Mouse (Mus musculus) CD4-positive, CD25-positive, alpha-beta regulatory T cell, adult 4 months (primary cell): ENCODE measurements around the gene Speg. TPM values are rescaled to one million over a fixed set of nuclear protein-coding genes. Genes with fewer than 3 reads are reported as not detected.

Source experiments
- ATAC-seq: one replicate; pipeline ENCODE4 v1.8.0; 2017
- polyA plus RNA-seq, 2 experiments: library from polyadenylated mRNA; unstranded; fragments of 100-300 nt; shearing (Covaris generic); gene quantifications; one replicate each; pipeline ENCODE4 v1.2.1; 2017

The Speg gene
- polyA plus RNA-seq, result under 1 TPM in 1 of 2 experiments, not detected in 1; 0.03 TPM

- no peak for ATAC-seq
Measured at GRCm38 (mm10) chr1:75374950-75375936, at the start of gene Speg. Speg (plus strand) TSS chr1:75375297.

DNA sequence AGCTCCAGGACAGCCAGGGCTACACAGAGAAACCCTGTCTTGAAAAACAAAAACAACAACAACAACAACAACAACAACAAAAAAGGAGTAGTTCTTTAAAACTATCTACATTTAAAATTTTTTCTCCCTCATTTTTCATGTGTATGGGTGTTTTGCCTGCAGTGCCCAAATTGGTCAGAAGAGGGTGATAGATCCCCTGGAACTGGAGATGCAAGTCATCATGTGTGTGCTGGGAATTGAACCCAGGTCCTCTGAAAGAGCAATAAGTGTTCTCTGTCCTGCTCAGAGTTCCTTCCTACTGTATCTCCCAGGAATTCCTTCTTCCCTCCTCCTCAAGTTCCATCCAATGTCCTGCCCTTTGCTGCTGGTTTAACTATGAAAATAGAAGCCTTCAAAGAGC, 47.6 kb upstream of the Speg start:
- no peak for ATAC-seq

DNA sequence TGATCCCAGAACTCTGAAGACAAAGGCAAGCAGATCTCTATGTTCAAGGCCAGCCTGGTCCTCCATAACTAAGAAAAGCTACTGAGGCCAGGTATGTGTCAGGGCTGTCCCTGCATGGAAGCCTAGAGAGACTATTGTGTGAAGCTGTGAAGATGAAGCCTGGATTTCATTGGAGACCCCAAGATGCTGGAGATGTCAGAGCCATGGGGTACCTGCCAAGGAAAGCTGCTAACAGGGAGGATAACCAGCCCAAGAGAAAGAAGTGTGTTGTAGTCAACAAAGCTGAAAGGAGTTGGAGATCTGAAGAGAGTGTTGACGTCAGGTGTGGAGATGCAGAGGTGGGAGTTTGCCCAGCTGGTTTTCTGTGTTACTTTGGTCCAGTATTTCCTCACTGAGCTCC, 43.8 kb upstream of the Speg start:
- no peak for ATAC-seq

DNA sequence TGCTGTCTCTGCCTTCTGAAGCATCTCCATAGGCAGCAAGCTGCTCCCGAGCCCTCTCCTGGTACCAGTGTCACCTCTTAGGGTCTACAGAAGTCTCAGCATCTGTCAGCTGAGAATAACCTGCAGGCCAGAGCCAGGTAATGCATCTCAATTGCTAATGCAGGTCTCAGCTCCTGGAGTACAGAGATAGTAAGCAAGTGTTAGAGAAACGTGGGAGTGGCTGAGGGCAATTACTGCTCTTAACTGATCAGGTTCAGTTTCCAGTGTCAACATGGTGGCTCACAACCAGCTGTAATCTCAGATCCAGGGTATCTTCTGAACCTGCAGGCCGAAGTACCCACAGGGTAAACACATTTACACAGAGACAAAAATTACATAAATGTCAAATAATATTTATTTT, 38.6 kb upstream of the Speg start:
- no peak for ATAC-seq

DNA sequence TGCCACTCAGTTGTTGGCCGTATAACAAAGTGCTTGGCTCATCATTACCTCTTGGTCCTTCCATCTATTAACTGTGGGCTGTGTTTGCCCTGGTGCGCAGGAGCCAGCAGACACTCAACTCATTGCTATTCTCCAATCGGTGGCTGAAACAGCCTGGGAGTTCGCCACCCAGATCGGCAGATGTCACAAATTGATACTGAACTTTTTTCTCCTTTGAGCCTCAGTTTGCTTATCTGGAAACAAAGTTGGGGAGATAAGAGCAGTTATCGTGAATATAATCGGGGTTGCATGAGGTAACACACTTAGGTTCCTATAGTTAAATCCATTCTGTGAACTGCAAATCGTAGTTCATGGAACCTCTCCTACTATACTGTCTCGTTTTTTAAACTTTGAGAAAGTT, 38.0 kb upstream of the Speg start:
- ATAC-seq, result no peak

- no peak for ATAC-seq
Measured at GRCm38 (mm10) chr1:75338091-75338694, 36.9 kb upstream of the Speg start.

DNA sequence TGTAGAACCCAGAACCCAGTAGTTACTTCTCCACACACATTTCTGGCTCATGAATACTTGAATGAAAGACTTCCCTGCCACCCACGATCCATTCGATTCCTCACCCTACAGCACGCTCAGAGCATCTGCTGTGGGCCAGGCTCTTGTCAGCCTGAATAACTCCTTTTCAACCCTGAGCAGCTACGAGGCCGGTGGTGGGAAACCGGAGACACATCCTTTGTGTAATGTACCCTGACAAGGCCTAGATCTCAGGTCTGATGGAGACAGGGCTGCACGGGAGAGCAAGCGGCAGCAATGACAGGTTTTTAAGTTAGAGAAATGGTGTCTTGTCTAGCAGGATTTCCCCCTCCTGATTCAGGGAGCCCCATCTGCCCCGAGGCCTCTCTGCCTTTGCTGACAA, 35.8 kb upstream of the Speg start:
- ATAC-seq, result no peak

DNA sequence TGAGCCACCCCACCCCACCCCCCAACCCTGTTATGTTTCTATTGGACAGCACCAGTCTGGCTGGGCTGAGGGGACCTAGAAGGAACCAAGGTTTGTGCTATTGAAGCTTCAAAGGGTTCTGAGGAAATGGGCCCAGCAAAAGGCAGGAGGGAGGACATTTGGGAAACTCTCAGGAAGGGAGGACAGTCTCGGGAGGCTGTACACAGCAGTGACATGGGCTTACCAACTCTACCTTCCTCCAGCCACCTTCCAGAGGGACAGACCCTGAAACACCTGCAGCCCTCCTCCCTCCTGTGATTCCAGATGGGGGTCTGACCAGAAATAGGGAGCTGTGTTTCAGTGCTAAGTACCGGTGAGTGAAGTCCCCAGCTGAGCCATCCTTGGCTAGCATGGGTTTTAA, 34.6 kb upstream of the Speg start:
- ATAC-seq, result no peak

GRCm38 (mm10) chr1:75342874-75343416, 32.2 kb upstream of the Speg start:
- no peak for ATAC-seq

GRCm38 (mm10) chr1:75344291-75345035, 30.6 kb upstream of the Speg start:
- no peak for ATAC-seq

- no peak for ATAC-seq
Measured at GRCm38 (mm10) chr1:75345036-75345935, 29.8 kb upstream of the Speg start.

- ATAC-seq, result no peak
Measured at GRCm38 (mm10) chr1:75347279-75347678, 27.8 kb upstream of the Speg start.

- ATAC-seq, result no peak
Measured at GRCm38 (mm10) chr1:75349275-75349674, 25.8 kb upstream of the Speg start.

- ATAC-seq, result no peak
Measured at GRCm38 (mm10) chr1:75357261-75357660, 17.8 kb upstream of the Speg start.

DNA sequence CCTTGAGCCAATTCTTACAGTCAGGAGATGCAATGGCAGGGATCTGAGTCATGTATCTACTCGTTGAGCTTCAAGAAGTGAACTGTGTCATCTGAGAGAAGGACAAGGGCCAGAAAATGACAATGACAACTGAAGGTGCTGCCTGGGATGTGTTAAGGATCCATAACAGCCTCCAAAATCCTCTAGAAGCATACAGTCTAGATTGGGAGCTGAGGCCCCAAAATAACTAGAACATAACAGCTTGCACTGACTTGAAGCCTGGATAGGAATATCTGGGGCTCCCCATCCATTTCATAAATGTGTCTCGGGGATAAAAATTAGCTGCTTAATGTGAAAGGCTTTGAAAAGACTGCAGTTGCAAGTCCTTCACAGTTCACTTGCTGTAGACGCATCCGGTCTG, 17.1 kb upstream of the Speg start:
- no peak for ATAC-seq

DNA sequence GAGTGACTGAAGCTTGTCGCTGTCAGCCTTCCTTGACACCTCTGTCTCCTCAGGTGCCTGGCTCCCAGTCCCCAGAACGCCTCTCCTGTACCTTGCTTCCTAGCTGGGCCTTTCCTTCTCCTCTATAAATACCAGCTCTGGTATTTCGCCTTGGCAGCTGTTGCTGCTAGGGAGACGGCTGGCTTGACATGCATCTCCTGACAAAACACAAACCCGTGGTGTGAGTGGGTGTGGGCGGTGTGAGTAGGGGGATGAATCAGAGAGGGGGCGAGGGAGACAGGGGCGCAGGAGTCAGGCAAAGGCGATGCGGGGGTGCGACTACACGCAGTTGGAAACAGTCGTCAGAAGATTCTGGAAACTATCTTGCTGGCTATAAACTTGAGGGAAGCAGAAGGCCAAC, 15.8 kb upstream of the Speg start:
- ATAC-seq, result no peak

DNA sequence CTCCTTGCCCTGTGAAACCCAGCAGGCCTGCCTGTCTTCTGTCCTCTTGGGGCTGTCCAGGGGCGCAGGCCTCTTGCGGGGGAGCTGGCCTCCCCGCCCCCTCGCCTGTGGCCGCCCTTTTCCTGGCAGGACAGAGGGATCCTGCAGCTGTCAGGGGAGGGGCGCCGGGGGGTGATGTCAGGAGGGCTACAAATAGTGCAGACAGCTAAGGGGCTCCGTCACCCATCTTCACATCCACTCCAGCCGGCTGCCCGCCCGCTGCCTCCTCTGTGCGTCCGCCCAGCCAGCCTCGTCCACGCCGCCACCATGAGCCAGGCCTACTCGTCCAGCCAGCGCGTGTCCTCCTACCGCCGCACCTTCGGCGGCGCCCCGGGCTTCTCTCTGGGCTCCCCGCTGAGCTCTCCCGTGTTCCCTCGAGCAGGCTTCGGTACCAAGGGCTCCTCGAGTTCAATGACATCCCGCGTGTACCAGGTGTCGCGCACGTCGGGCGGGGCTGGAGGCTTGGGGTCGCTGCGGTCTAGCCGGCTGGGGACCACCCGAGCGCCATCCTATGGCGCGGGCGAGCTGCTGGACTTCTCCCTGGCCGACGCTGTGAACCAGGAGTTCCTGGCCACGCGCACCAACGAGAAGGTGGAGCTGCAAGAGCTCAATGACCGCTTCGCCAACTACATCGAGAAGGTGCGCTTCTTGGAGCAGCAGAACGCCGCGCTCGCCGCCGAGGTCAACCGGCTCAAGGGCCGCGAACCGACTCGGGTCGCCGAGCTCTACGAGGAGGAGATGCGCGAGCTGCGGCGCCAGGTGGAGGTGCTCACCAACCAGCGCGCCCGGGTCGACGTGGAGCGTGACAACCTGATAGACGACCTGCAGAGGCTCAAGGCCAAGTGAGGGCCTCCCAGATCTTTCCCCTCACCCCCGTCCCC, 14.7 kb upstream of the Speg start, which contains the start of gene Des:
Gene Des (plus strand): TSS at position 218 of the 920 bp plus-strand sequence.
- ATAC-seq, result no peak

- no peak for ATAC-seq
Measured at GRCm38 (mm10) chr1:75361123-75361522, 14.0 kb upstream of the Speg start.

DNA sequence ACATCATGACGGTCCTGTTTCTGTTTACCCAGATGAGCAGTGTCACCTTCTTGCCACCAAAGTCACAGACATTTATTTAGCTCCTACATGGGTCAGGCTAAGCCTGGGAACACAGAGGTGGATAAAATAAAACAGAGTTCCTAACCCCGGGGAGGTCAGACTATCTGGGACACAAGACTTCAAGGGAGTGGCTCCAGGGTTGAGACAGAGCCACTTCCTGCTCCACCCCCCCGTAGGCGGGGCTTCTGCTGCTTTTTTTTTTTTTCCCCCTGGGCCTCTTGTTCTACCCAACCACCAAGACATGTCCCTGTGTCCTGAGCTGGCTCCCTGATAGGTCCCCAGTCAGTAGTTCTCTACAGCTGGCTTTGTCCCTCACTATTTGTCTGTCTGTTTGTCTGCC, 13.3 kb upstream of the Speg start:
- ATAC-seq, result no peak

DNA sequence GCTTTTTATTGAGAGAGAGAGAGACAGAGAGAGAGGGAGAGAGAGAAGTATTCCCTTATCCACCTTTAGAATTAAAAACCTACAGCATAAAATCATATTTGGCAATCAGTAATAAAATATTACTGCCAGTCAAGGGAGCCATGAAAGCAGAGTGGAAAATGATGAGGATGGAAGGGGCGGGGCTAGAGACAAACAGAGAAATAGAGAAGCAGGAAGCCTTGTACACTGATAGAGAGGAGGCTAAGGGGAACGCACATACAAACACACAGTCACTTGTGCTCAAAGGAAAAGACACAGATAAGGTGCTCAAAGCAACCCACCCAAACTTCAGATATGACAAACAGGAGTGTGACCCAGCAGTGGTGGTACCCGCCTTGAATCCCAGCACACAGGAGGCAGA, 11.2 kb upstream of the Speg start:
- no peak for ATAC-seq
